Mouse (Mus musculus): ENCODE measurements around the gene Trp63. TPM values are rescaled to one million over a fixed set of nuclear protein-coding genes. Genes with fewer than 3 reads are reported as not detected.

Gene Trp63
- polyA plus RNA-seq (2015; fragmentation: Nextera tagmentation; extraction: Ambion mirVana), result 12.7 and 13.7 TPM in 2 replicates

GRCm38 (mm10) chr16:25683531-25684248 is at the start of gene Trp63:
Gene Trp63, plus strand, starts transcription at chr16:25683763.

